Mouse (Mus musculus) heart, postnatal 0 days (tissue): ENCODE measurements around the gene Cd101. TPM values are rescaled to one million over a fixed set of nuclear protein-coding genes. Genes with fewer than 3 reads are reported as not detected.

ENCODE experiments used
- ATAC-seq: fragments of 200-750 bp; cut with Nextera tagmentation; 2 replicates; pipeline ENCODE4 v1.8.0; 2017; ENCODE audit warnings: low read depth, moderate number of reproducible peaks, moderate library complexity; ENCODE audit not compliant: insufficient read depth
- DNase-seq: peaks from one replicate; pipeline ENCODE4 v3.0.0-alpha.2; 2016; ENCODE audit warnings: low spot score
- H3K27ac ChIP-seq: fragments of 300-500 bp; sonication (generic); 2 replicates; pipeline ENCODE4 v1.5.1; 2014; ENCODE audit warnings: low read depth, mild to moderate bottlenecking
- H3K27me3 ChIP-seq: fragments of 300-500 bp; sonication (generic); 2 replicates; pipeline ENCODE4 v1.6.1; 2014; ENCODE audit warnings: low read length, mixed read lengths; ENCODE audit not compliant: control insufficient read depth, insufficient read depth
- H3K36me3 ChIP-seq: fragments of 300-500 bp; sonication (generic); replicated peaks from 2 replicates; pipeline ENCODE4 v1.6.1; 2014; ENCODE audit warnings: low read length, mixed read lengths; ENCODE audit not compliant: control insufficient read depth, insufficient read depth
- H3K4me1 ChIP-seq: fragments of 300-500 bp; sonication (generic); 2 replicates; pipeline ENCODE4 v1.6.1; 2014; ENCODE audit warnings: antibody characterized with exemption; ENCODE audit not compliant: control insufficient read depth, insufficient read depth
- H3K4me2 ChIP-seq: fragments of 300-500 bp; sonication (generic); 2 replicates; pipeline ENCODE4 v1.6.1; 2014; ENCODE audit warnings: low read depth, mild to moderate bottlenecking, low read length, moderate library complexity
- H3K4me3 ChIP-seq: fragments of 300-500 bp; sonication (generic); 2 replicates; pipeline ENCODE4 v1.5.1; 2014; ENCODE audit warnings: low read depth, low read length
- H3K9ac ChIP-seq: fragments of 300-500 bp; sonication (generic); replicated peaks from 2 replicates; pipeline ENCODE4 v1.6.1; 2014; ENCODE audit warnings: low read depth, low read length, mixed read lengths
- H3K9me3 ChIP-seq: fragments of 300-500 bp; sonication (generic); replicated peaks from 2 replicates; pipeline ENCODE4 v1.6.1; 2016; ENCODE audit warnings: low read length; ENCODE audit not compliant: control insufficient read depth
- CTCF ChIP-seq: IDR thresholded peaks from 2 replicates; pipeline ENCODE4 v1.5.1; 2016; ENCODE audit warnings: antibody characterized with exemption, control low read depth, low read depth
- EP300 ChIP-seq: IDR thresholded peaks from 2 replicates; pipeline ENCODE4 v1.6.1; 2016; ENCODE audit warnings: antibody characterized with exemption, low read depth
- WGBS: fragments of 180-500 bp; shearing (Covaris S2); extraction: QIAGEN DNeasy Blood & Tissue Kit; methylation state at CpG from one replicate; pipeline ENCODE4 v1.1.7; 2014; 5-methylcytosine and 5-hydroxymethylcytosine counted together
- polyA plus RNA-seq: library from polyadenylated mRNA; unstranded; fragments of >200 nt; fragmentation: Nextera tagmentation; extraction: Ambion mirVana; gene quantifications from 2 replicates; pipeline ENCODE4 v1.2.1, GENCODE M21; 2015
- total RNA-seq: library from RNA; depleted of rRNA; stranded (reverse); fragments of >200 nt; gene quantifications from 2 replicates; pipeline ENCODE4 v1.2.3, GENCODE M21; 2014; ENCODE audit warnings: low replicate concordance

Cd101 gene
- total and polyA plus RNA-seq, 2 experiments from 2014 or later, result 0.26 to 1.8 TPM

- peak; percentile 98 for ATAC-seq
- Histone ChIP-seq H3K27me3 (no peaks in the 10 kb centered on the region), H3K36me3 (no peaks in the 10 kb centered on the region), H3K9me3 (no peaks in the 10 kb centered on the region), H3K4me3 (peak within 1 kb of the TSS; percentile 59), H3K27ac (no peak within 1 kb of the TSS), H3K4me1 (peaks cover 8% of the 10 kb centered on the region; the same call in 1 of the 2 replicates), H3K9ac (peak within 1 kb of the TSS; percentile 60), H3K4me2 (peak within 1 kb of the TSS; percentile 87)
- WGBS, result under 1% methylated on average over 40 of the region's 40 CpGs
- no peak for TF ChIP-seq CTCF
- TF ChIP-seq EP300, result no peak
- DNase-seq, result peak; percentile 96
These were observed 60.0 kb downstream of the Cd101 start, which contains the start of gene Ttf2 for GRCm38 (mm10) chr3:100969176-100969917. Ttf2 (minus strand) TSS chr3:100969663.

GRCm38 (mm10) chr3:100963849-100964542 is 65.4 kb downstream of the Cd101 start:
- TF ChIP-seq CTCF, result peak; percentile 68
- TF ChIP-seq EP300, result no peak
- Histone ChIP-seq H3K4me2 (no peak overlapping the region), H3K9me3 (no peaks in the 10 kb centered on the region), H3K4me1 (peaks cover 13% of the 10 kb centered on the region), H3K4me3 (no peak overlapping the region), H3K27me3 (no peaks in the 10 kb centered on the region), H3K36me3 (peaks cover 29% of the 10 kb centered on the region), H3K9ac (no peak overlapping the region), H3K27ac (no peak overlapping the region)
- DNase-seq (peak; percentile 39), ATAC-seq (0 out of 2 replicates have a peak, but pooled peaks have one; percentile 31)
- WGBS, result 82% methylated on average over 14 of the region's 14 CpGs

DNA sequence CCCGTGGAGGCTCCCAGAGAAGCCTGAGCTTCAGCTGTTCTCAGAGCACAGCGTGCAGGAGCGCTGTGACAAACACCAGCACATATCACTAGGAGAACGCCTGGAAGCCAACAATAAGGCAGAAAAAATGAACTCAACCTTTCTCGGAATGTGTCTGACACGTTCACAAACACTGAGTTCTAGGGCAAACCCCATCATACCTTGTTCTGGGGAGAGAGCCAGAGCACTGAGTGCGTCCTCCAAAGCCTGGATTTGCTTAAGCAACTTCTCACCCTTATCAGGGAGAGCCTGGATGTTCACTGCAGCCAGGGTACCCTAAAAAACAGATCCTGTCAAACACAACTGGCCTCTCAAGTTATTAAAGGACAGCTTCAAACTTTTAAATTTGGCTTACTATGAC is 67.9 kb downstream of the Cd101 start:
- Histone ChIP-seq H3K27ac (peak overlapping the region; percentile 59; the same call in 1 of the 2 replicates), H3K4me1 (peaks cover 10% of the 10 kb centered on the region; the same call in 1 of the 2 replicates), H3K27me3 (no peaks in the 10 kb centered on the region), H3K9ac (no peak overlapping the region), H3K36me3 (peaks cover 51% of the 10 kb centered on the region), H3K4me3 (no peak overlapping the region), H3K9me3 (no peaks in the 10 kb centered on the region), H3K4me2 (no peak overlapping the region)
- DNase-seq (no peak), ATAC-seq (peak; percentile 37; the same call in 1 of the 2 replicates)
- 40% methylated on average over 7 of the region's 7 CpGs for WGBS
- TF ChIP-seq EP300 (no peak), CTCF (no peak)

DNA sequence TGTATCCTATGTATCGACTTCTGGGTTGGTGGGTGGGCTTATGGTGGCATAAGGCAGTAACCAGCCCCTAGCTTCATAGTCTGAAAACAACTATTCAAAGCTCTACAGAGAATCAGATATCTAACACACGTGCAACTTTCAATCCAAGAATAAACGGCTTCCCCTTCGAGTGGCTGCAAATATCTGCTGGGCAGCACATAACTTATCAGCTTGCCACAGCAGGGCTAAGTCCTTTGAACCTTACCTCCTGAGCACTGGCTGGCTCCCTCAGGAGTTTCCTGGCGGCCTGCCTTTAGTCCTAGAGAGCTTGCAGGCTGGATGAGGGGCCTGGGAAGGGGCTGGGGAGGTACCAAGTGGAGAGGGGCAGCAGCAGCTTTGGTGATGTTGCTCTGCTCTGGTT is 68.3 kb downstream of the Cd101 start:
- Histone ChIP-seq H3K27me3 (no peaks in the 10 kb centered on the region), H3K9me3 (no peaks in the 10 kb centered on the region), H3K4me3 (no peak overlapping the region), H3K4me2 (no peak overlapping the region), H3K4me1 (peaks cover 10% of the 10 kb centered on the region; the same call in 1 of the 2 replicates), H3K9ac (no peak overlapping the region), H3K27ac (peak overlapping the region; percentile 59; the same call in 1 of the 2 replicates), H3K36me3 (peaks cover 56% of the 10 kb centered on the region)
- 36% methylated on average over 5 of the region's 5 CpGs for WGBS
- ATAC-seq (peak; percentile 45), DNase-seq (peak; percentile 23)
- no peak for TF ChIP-seq EP300
- TF ChIP-seq CTCF, result no peak

DNA sequence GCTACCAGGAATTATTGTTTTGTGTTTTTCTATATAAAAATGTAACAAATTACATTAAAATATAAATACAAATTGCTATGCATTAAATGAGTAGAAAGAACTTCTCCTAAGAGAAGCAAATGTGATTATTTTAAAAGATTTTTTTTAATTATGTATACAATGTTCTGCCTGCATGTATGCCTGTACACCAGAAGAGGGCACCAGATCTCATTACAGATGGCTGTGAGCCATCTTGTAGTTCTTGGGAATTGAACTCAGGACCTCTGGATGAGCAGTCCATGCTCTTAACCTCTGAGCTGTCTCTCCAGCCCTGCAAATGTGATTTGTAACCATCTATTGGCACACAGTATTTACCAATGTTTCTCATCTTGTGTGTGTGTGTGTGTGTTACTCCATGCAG is 74.7 kb downstream of the Cd101 start:
- Histone ChIP-seq H3K4me1 (no peaks in the 10 kb centered on the region), H3K9ac (no peak overlapping the region), H3K9me3 (no peaks in the 10 kb centered on the region), H3K4me2 (no peak overlapping the region), H3K27ac (no peak overlapping the region), H3K27me3 (no peaks in the 10 kb centered on the region), H3K36me3 (peaks cover 93% of the 10 kb centered on the region), H3K4me3 (no peak overlapping the region)
- ATAC-seq, result no peak
- no peak for DNase-seq
- no peak for TF ChIP-seq EP300
- TF ChIP-seq CTCF, result peak; percentile 15; the same call in 1 of the 2 replicates
